Mouse (Mus musculus) forebrain, embryonic 14.5 days (tissue): ENCODE measurements around the gene Lat2. TPM values are rescaled to one million over a fixed set of nuclear protein-coding genes. Genes with fewer than 3 reads are reported as not detected.

Experiments
- ATAC-seq: fragments of 200-750 bp; cut with Nextera tagmentation; 2 replicates; pipeline ENCODE4 v1.8.0; 2017; ENCODE audit warnings: mild to moderate bottlenecking, moderate library complexity
- DNase-seq: peaks from one replicate; pipeline ENCODE4 v3.0.0-alpha.2; 2015; ENCODE audit warnings: low spot score
- H3K27ac ChIP-seq: fragments of 300-500 bp; sonication (generic); 2 replicates; pipeline ENCODE4 v1.5.1; 2014; ENCODE audit warnings: low read depth, mild to moderate bottlenecking, control low read depth, low read length, moderate library complexity
- H3K27me3 ChIP-seq: fragments of 300-500 bp; sonication (generic); replicated peaks from 2 replicates; pipeline ENCODE4 v1.6.1; 2014; ENCODE audit warnings: low read length, control low read depth, mixed read lengths; ENCODE audit not compliant: control insufficient read depth, insufficient read depth
- H3K36me3 ChIP-seq: fragments of 300-500 bp; sonication (generic); 2 replicates; pipeline ENCODE4 v1.6.1; 2014; ENCODE audit warnings: low read length, control low read depth; ENCODE audit not compliant: control insufficient read depth, insufficient read depth
- H3K4me1 ChIP-seq: fragments of 300-500 bp; sonication (generic); 2 replicates; pipeline ENCODE4 v1.6.1; 2014; ENCODE audit warnings: antibody characterized with exemption, low read length, control low read depth; ENCODE audit not compliant: control insufficient read depth, insufficient read depth
- H3K4me2 ChIP-seq: fragments of 300-500 bp; sonication (generic); 2 replicates; pipeline ENCODE4 v1.6.1; 2014; ENCODE audit warnings: mild to moderate bottlenecking, control low read depth, low read length
- H3K4me3 ChIP-seq: fragments of 300-500 bp; sonication (generic); 2 replicates; pipeline ENCODE4 v1.5.1; 2014; ENCODE audit warnings: low read depth, low read length, control low read depth
- H3K9ac ChIP-seq: fragments of 300-500 bp; sonication (generic); 2 replicates; pipeline ENCODE4 v1.6.1; 2014; ENCODE audit warnings: mild to moderate bottlenecking, low read length, control low read depth, moderate library complexity
- H3K9me3 ChIP-seq: fragments of 300-500 bp; sonication (generic); replicated peaks from 2 replicates; pipeline ENCODE4 v1.6.1; 2016; ENCODE audit warnings: low read length, control low read depth, mixed read lengths; ENCODE audit not compliant: control insufficient read depth
- WGBS: fragments of 180-500 bp; shearing (Covaris S2); extraction: QIAGEN DNeasy Blood & Tissue Kit; methylation state at CpG from one replicate; pipeline ENCODE4 v1.1.7; 2014; 5-methylcytosine and 5-hydroxymethylcytosine counted together
- polyA plus RNA-seq: library from polyadenylated mRNA; unstranded; fragments of >200 nt; fragmentation: Nextera tagmentation; extraction: Ambion mirVana; gene quantifications from 2 replicates; pipeline ENCODE4 v1.2.1, GENCODE M21; 2014

The Lat2 gene
- polyA plus RNA-seq, 1 experiment from 2014 or later, result 1.6 TPM

- no peak overlapping the region for H3K27ac ChIP-seq
- no peak for DNase-seq
- 59% methylated on average over 8 of the region's 8 CpGs for WGBS
Measured at GRCm38 (mm10) chr5:134568964-134569491, 45.8 kb downstream of the Lat2 start.

GRCm38 (mm10) chr5:134568030-134568429 is 46.8 kb downstream of the Lat2 start:
- Histone ChIP-seq H3K4me2 (no peak overlapping the region), H3K9ac (no peak overlapping the region), H3K27me3 (no peaks in the 10 kb centered on the region), H3K4me3 (no peak overlapping the region), H3K27ac (no peak overlapping the region), H3K36me3 (no peaks in the 10 kb centered on the region), H3K9me3 (0 out of 2 replicates have a peak, but pooled peaks cover 3% of the 10 kb centered on the region), H3K4me1 (no peaks in the 10 kb centered on the region)
- 67% methylated on average over 3 of the region's 3 CpGs for WGBS
- ATAC-seq (no peak), DNase-seq (no peak)

More at GRCm38 (mm10) chr5:134568964-134569491, 45.8 kb downstream of the Lat2 start:
- Histone ChIP-seq H3K4me2 (no peak overlapping the region), H3K4me3 (no peak overlapping the region), H3K36me3 (no peaks in the 10 kb centered on the region), H3K9ac (no peak overlapping the region), H3K4me1 (no peaks in the 10 kb centered on the region), H3K27me3 (no peaks in the 10 kb centered on the region), H3K9me3 (0 out of 2 replicates have a peak, but pooled peaks cover 3% of the 10 kb centered on the region)
- ATAC-seq, result no peak

GRCm38 (mm10) chr5:134567445-134567844 is 47.4 kb downstream of the Lat2 start:
- WGBS, result 90% methylated on average over 4 of the region's 4 CpGs
- no peak overlapping the region for H3K4me3 ChIP-seq
- H3K9me3 ChIP-seq, result 0 out of 2 replicates have a peak, but pooled peaks cover 3% of the 10 kb centered on the region
- DNase-seq, result no peak
- no peak for ATAC-seq
- no peak overlapping the region for H3K9ac ChIP-seq
- no peak overlapping the region for H3K27ac ChIP-seq
- H3K4me2 ChIP-seq, result no peak overlapping the region
- no peaks in the 10 kb centered on the region for H3K36me3 ChIP-seq
- H3K4me1 ChIP-seq, result no peaks in the 10 kb centered on the region
- no peaks in the 10 kb centered on the region for H3K27me3 ChIP-seq

- Histone ChIP-seq H3K9me3 (no peaks in the 10 kb centered on the region), H3K27me3 (no peaks in the 10 kb centered on the region), H3K4me1 (no peaks in the 10 kb centered on the region), H3K4me3 (no peak overlapping the region), H3K4me2 (no peak overlapping the region), H3K36me3 (no peaks in the 10 kb centered on the region), H3K27ac (no peak overlapping the region), H3K9ac (no peak overlapping the region)
- DNase-seq (no peak), ATAC-seq (no peak)
- WGBS, result 93% methylated on average over 6 of the region's 6 CpGs
Measured at GRCm38 (mm10) chr5:134565696-134566095, 49.1 kb downstream of the Lat2 start.

- ATAC-seq (no peak), DNase-seq (no peak)
- Histone ChIP-seq H3K4me2 (no peak overlapping the region), H3K36me3 (no peaks in the 10 kb centered on the region), H3K4me3 (no peak overlapping the region), H3K27ac (no peak overlapping the region), H3K9ac (no peak overlapping the region), H3K4me1 (no peaks in the 10 kb centered on the region), H3K9me3 (no peaks in the 10 kb centered on the region), H3K27me3 (no peaks in the 10 kb centered on the region)
- WGBS, result 88% methylated on average over 2 of the region's 2 CpGs
Measured at GRCm38 (mm10) chr5:134564272-134564671, 50.6 kb downstream of the Lat2 start.

GRCm38 (mm10) chr5:134560450-134561171 is 54.2 kb downstream of the Lat2 start:
- WGBS, result 80% methylated on average over 16 of the region's 16 CpGs
- no peaks in the 10 kb centered on the region for H3K36me3 ChIP-seq
- H3K27me3 ChIP-seq, result no peaks in the 10 kb centered on the region
- H3K4me3 ChIP-seq, result no peak overlapping the region
- ATAC-seq (no peak), DNase-seq (no peak)
- H3K4me2 ChIP-seq, result no peak overlapping the region
- H3K4me1 ChIP-seq, result peaks cover 1% of the 10 kb centered on the region
- H3K27ac ChIP-seq, result no peak overlapping the region
- H3K9ac ChIP-seq, result no peak overlapping the region
- no peaks in the 10 kb centered on the region for H3K9me3 ChIP-seq

GRCm38 (mm10) chr5:134560071-134560449 is 54.8 kb downstream of the Lat2 start, which contains the start of gene Syna:
Syna (minus strand) TSS chr5:134560171.
- ATAC-seq, result no peak
- H3K36me3 ChIP-seq, result no peaks in the 10 kb centered on the region
- no peak for DNase-seq
- peaks cover 7% of the 10 kb centered on the region for H3K4me1 ChIP-seq
- WGBS, result 91% methylated on average over 7 of the region's 7 CpGs
- no peak within 1 kb of the TSS for H3K9ac ChIP-seq
- no peak within 1 kb of the TSS for H3K27ac ChIP-seq
- H3K9me3 ChIP-seq, result no peaks in the 10 kb centered on the region
- H3K27me3 ChIP-seq, result no peaks in the 10 kb centered on the region
- H3K4me2 ChIP-seq, result no peak within 1 kb of the TSS
- no peak within 1 kb of the TSS for H3K4me3 ChIP-seq

- WGBS, result 13% methylated on average over 20 of the region's 20 CpGs
- DNase-seq, result peak; percentile 85
- no peak overlapping the region for H3K4me3 ChIP-seq
Measured at GRCm38 (mm10) chr5:134555463-134556164, 59.2 kb downstream of the Lat2 start.

More at GRCm38 (mm10) chr5:134555463-134556164, 59.2 kb downstream of the Lat2 start:
- H3K9ac ChIP-seq, result peak overlapping the region; percentile 7; the same call in 1 of the 2 replicates
- no peaks in the 10 kb centered on the region for H3K9me3 ChIP-seq
- ATAC-seq, result no peak
- H3K27me3 ChIP-seq, result no peaks in the 10 kb centered on the region
- peaks cover 18% of the 10 kb centered on the region for H3K4me1 ChIP-seq
- H3K27ac ChIP-seq, result peak overlapping the region; percentile 27; the same call in 1 of the 2 replicates
- peak overlapping the region; percentile 33 for H3K4me2 ChIP-seq
- H3K36me3 ChIP-seq, result no peaks in the 10 kb centered on the region
